Mouse (Mus musculus) limb, embryonic 14.5 days (tissue): Measurements from ENCODE around the gene Hsd17b12. TPM values are rescaled to one million over a fixed set of nuclear protein-coding genes. Genes with fewer than 3 reads are reported as not detected.

Experiments
- ATAC-seq: fragments of 200-750 bp; cut with Nextera tagmentation; 2 replicates; pipeline ENCODE4 v1.8.0; 2017; ENCODE audit warnings: low read depth, moderate number of reproducible peaks, moderate TSS enrichment; ENCODE audit not compliant: low FRiP score
- DNase-seq: peaks from one replicate; pipeline ENCODE4 v3.0.0-alpha.2; 2015; ENCODE audit warnings: low spot score
- H3K27ac ChIP-seq: fragments of 300-500 bp; sonication (generic); replicated peaks from 2 replicates; pipeline ENCODE4 v1.5.1; 2014; ENCODE audit warnings: low read depth, mild to moderate bottlenecking, low read length, moderate library complexity, mixed read lengths
- H3K27me3 ChIP-seq: fragments of 300-500 bp; sonication (generic); 2 replicates; pipeline ENCODE4 v1.6.1; 2014; ENCODE audit warnings: low read length, mixed read lengths; ENCODE audit not compliant: control insufficient read depth, insufficient read depth
- H3K36me3 ChIP-seq: fragments of 300-500 bp; sonication (generic); 2 replicates; pipeline ENCODE4 v1.6.1; 2014; ENCODE audit warnings: mild to moderate bottlenecking, low read length, moderate library complexity, mixed read lengths; ENCODE audit not compliant: control insufficient read depth, insufficient read depth
- H3K4me1 ChIP-seq: fragments of 300-500 bp; sonication (generic); 2 replicates; pipeline ENCODE4 v1.6.1; 2014; ENCODE audit warnings: antibody characterized with exemption, low read length, mixed read lengths; ENCODE audit not compliant: control insufficient read depth, insufficient read depth
- H3K4me2 ChIP-seq: fragments of 300-500 bp; sonication (generic); replicated peaks from 2 replicates; pipeline ENCODE4 v1.6.1; 2014; ENCODE audit warnings: low read depth, mild to moderate bottlenecking, low read length, moderate library complexity; ENCODE audit not compliant: severe bottlenecking
- H3K4me3 ChIP-seq: fragments of 300-500 bp; sonication (generic); replicated peaks from 2 replicates; pipeline ENCODE4 v1.5.1; 2014; ENCODE audit warnings: low read length
- H3K9ac ChIP-seq: fragments of 300-500 bp; sonication (generic); 2 replicates; pipeline ENCODE4 v1.6.1; 2014; ENCODE audit warnings: mild to moderate bottlenecking, low read depth, low read length, moderate library complexity; ENCODE audit not compliant: severe bottlenecking
- H3K9me3 ChIP-seq: fragments of 300-500 bp; sonication (generic); 2 replicates; pipeline ENCODE4 v1.6.1; 2016; ENCODE audit warnings: low read length; ENCODE audit not compliant: control insufficient read depth
- POLR2A ChIP-seq: fragments of 200-500 bp; IDR thresholded peaks from 2 replicates; pipeline ENCODE4 v1.8.0; 2012; ENCODE audit warnings: inconsistent platforms, mild to moderate bottlenecking, moderate library complexity, borderline replicate concordance; ENCODE audit not compliant: insufficient read depth, insufficient read length; ENCODE audit errors: extremely low read depth
- WGBS: fragments of 180-500 bp; shearing (Covaris S2); extraction: QIAGEN DNeasy Blood & Tissue Kit; methylation state at CpG from one replicate; pipeline ENCODE4 v1.1.7; 2014; 5-methylcytosine and 5-hydroxymethylcytosine counted together
- polyA plus RNA-seq, 2 experiments: library from polyadenylated mRNA; depleted of rRNA in 1 of 2; stranded (reverse) in 1 of 2; unstranded in 1 of 2; fragments of >200 nt; fragmentation: Nextera tagmentation in 1 of 2; extraction: Ambion mirVana in 1 of 2; gene quantifications; 2 replicates each; pipeline versions ENCODE4 v1.2.1 to v1.2.3; 2012 to 2014

Gene Hsd17b12
- polyA plus RNA-seq, 2 experiments: 64.5 to 113 TPM

- H3K9me3 ChIP-seq: no peaks in the 10 kb centered on the region
- H3K4me3 ChIP-seq: peak overlapping the region; percentile 71
- peaks cover 10% of the 10 kb centered on the region for H3K4me1 ChIP-seq
- H3K4me2 ChIP-seq: peak overlapping the region; percentile 64
- peak overlapping the region; percentile 87 for H3K27ac ChIP-seq
- H3K9ac ChIP-seq: peak overlapping the region; percentile 85
- no peaks in the 10 kb centered on the region for H3K27me3 ChIP-seq
- ATAC-seq (no peak), DNase-seq (no peak)
- no peak for TF ChIP-seq POLR2A
- H3K36me3 ChIP-seq: no peaks in the 10 kb centered on the region
- 1% methylated on average over 10 of the region's 10 CpGs for WGBS
Observed at GRCm38 (mm10) chr2:94157051-94157450, 713 bp downstream of the Hsd17b12 start.

- no peak for TF ChIP-seq POLR2A
- no peak overlapping the region for H3K4me2 ChIP-seq
- ATAC-seq: no peak
Observed at GRCm38 (mm10) chr2:94145146-94145542, 12.6 kb downstream of the Hsd17b12 start.

GRCm38 (mm10) chr2:94144520-94145145 lies 13.1 kb downstream of the Hsd17b12 start:
- no peaks in the 10 kb centered on the region for H3K27me3 ChIP-seq
- ATAC-seq (no peak), DNase-seq (no peak)
- no peaks in the 10 kb centered on the region for H3K4me1 ChIP-seq
- H3K4me3 ChIP-seq: no peak overlapping the region
- H3K27ac ChIP-seq: no peak overlapping the region
- WGBS: 96% methylated on average over 7 of the region's 7 CpGs
- no peaks in the 10 kb centered on the region for H3K36me3 ChIP-seq
- no peak overlapping the region for H3K9ac ChIP-seq
- no peak overlapping the region for H3K4me2 ChIP-seq
- no peak for TF ChIP-seq POLR2A
- H3K9me3 ChIP-seq: no peaks in the 10 kb centered on the region

More at GRCm38 (mm10) chr2:94145146-94145542, 12.6 kb downstream of the Hsd17b12 start:
- no peak overlapping the region for H3K27ac ChIP-seq
- no peak overlapping the region for H3K4me3 ChIP-seq
- no peaks in the 10 kb centered on the region for H3K9me3 ChIP-seq
- no peaks in the 10 kb centered on the region for H3K27me3 ChIP-seq
- H3K36me3 ChIP-seq: no peaks in the 10 kb centered on the region
- 79% methylated on average over 2 of the region's 2 CpGs for WGBS
- no peak for DNase-seq
- no peaks in the 10 kb centered on the region for H3K4me1 ChIP-seq
- no peak overlapping the region for H3K9ac ChIP-seq

GRCm38 (mm10) chr2:94141293-94141692 lies 16.5 kb downstream of the Hsd17b12 start:
- H3K27me3 ChIP-seq: no peaks in the 10 kb centered on the region
- no peaks in the 10 kb centered on the region for H3K9me3 ChIP-seq
- WGBS: 61% methylated on average over 3 of the region's 3 CpGs
- H3K4me3 ChIP-seq: no peak overlapping the region
- no peak overlapping the region for H3K4me2 ChIP-seq
- no peak overlapping the region for H3K27ac ChIP-seq
- DNase-seq (no peak), ATAC-seq (no peak)
- no peak overlapping the region for H3K9ac ChIP-seq
- no peak for TF ChIP-seq POLR2A
- no peaks in the 10 kb centered on the region for H3K4me1 ChIP-seq
- H3K36me3 ChIP-seq: no peaks in the 10 kb centered on the region

GRCm38 (mm10) chr2:94138469-94139390 lies 19.0 kb downstream of the Hsd17b12 start:
- Histone ChIP-seq H3K4me3 (no peak overlapping the region), H3K9ac (no peak overlapping the region), H3K27ac (no peak overlapping the region), H3K36me3 (no peaks in the 10 kb centered on the region), H3K4me2 (no peak overlapping the region), H3K9me3 (no peaks in the 10 kb centered on the region), H3K4me1 (no peaks in the 10 kb centered on the region), H3K27me3 (no peaks in the 10 kb centered on the region)
- DNase-seq (no peak), ATAC-seq (no peak)
- TF ChIP-seq POLR2A: no peak
- WGBS: 86% methylated on average over 3 of the region's 3 CpGs
